Mouse (Mus musculus) ES-E14 (cell line): ENCODE measurements around the gene Ckap2l. TPM values are rescaled to one million over a fixed set of nuclear protein-coding genes. Genes with fewer than 3 reads are reported as not detected.
A peak's percentile ranks its signal among the peaks of the same experiment; 100 is the strongest.

Experiments
- DNase-seq: peaks from one replicate; pipeline ENCODE4 v3.0.0-alpha.2; 2013; ENCODE audit warnings: low read depth, low spot score
- H3K27ac ChIP-seq: 2 replicates; pipeline ENCODE4 v1.5.1; 2012; ENCODE audit warnings: low read depth, mild to moderate bottlenecking, low read length, moderate library complexity, mixed read lengths; ENCODE audit not compliant: poor library complexity, insufficient read depth, severe bottlenecking
- H3K36me3 ChIP-seq: 2 replicates; pipeline ENCODE4 v1.6.1; 2012; ENCODE audit warnings: mild to moderate bottlenecking, low read length, moderate library complexity, mixed read lengths; ENCODE audit not compliant: control insufficient read depth, poor library complexity, insufficient read depth, severe bottlenecking
- H3K4me1 ChIP-seq, 2 experiments: fragments of 150-350 bp in 1 of 2; sonication (generic) in 1 of 2; 2 replicates each; pipeline ENCODE4 v1.6.1; 2012; ENCODE audit warnings: low read length in 2 of 2, mild to moderate bottlenecking in 1 of 2, mixed read lengths in 1 of 2; ENCODE audit not compliant: control insufficient read depth in 2 of 2, insufficient read depth in 2 of 2, poor library complexity in 1 of 2
- H3K4me3 ChIP-seq, 2 experiments: fragments of 150-350 bp in 1 of 2; sonication (generic) in 1 of 2; 2 replicates each; pipeline ENCODE4 v1.5.1; 2012; ENCODE audit warnings: low read length in 2 of 2, low read depth in 1 of 2, mild to moderate bottlenecking in 1 of 2, mixed read lengths in 1 of 2; ENCODE audit not compliant: insufficient read depth in 1 of 2, poor library complexity in 1 of 2, severe bottlenecking in 1 of 2
- H3K9ac ChIP-seq: 2 replicates; pipeline ENCODE4 v1.6.1; 2012; ENCODE audit warnings: low read depth, mild to moderate bottlenecking, low read length, mixed read lengths; ENCODE audit not compliant: poor library complexity, insufficient read depth, severe bottlenecking
- H3K9me3 ChIP-seq: fragments of 150-350 bp; sonication (generic); 2 replicates; pipeline ENCODE4 v1.6.1; 2012; ENCODE audit warnings: low read depth, mild to moderate bottlenecking, low read length; ENCODE audit not compliant: control insufficient read depth, insufficient read depth
- CHD2 ChIP-seq: IDR thresholded peaks from 2 replicates; pipeline ENCODE4 v1.6.1; 2014; ENCODE audit warnings: mild to moderate bottlenecking, low read depth, low read length, inconsistent platforms
- HCFC1 ChIP-seq: IDR thresholded peaks from 2 replicates; pipeline ENCODE4 v1.6.1; 2012; ENCODE audit warnings: low read length, inconsistent platforms, borderline replicate concordance; ENCODE audit not compliant: insufficient read depth
- MAFK ChIP-seq: IDR thresholded peaks from 2 replicates; pipeline ENCODE4 v1.6.1; 2014; ENCODE audit warnings: mild to moderate bottlenecking, low read depth, low read length, inconsistent platforms; ENCODE audit not compliant: insufficient read depth
- ZC3H11A ChIP-seq: IDR thresholded peaks from 2 replicates; pipeline ENCODE4 v1.6.1; 2012; ENCODE audit warnings: low read depth, mild to moderate bottlenecking, inconsistent platforms, low read length, borderline replicate concordance
- ZNF384 ChIP-seq: IDR thresholded peaks from 2 replicates; pipeline ENCODE4 v1.6.1; 2012; ENCODE audit warnings: low read depth, low read length, inconsistent platforms
- in situ Hi-C, 2 experiments: fragments of 600-800 bp; cut with MboI; formaldehyde crosslinking; loops; one replicate each; pipeline ENCODE4 v1.15.1; 2025; ENCODE audit warnings: low sequenced_read_pairs in 2 of 2, inconsistent platforms in 1 of 2; ENCODE audit not compliant: unreplicated experiment in 2 of 2
- total RNA-seq: library from RNA; depleted of rRNA; stranded (reverse); fragments of 300-350 nt; gene quantifications from 2 replicates; pipeline ENCODE4 v1.2.3, GENCODE M21; 2012

The Ckap2l gene
- total RNA-seq, 1 experiment = 15.8 TPM

DNA sequence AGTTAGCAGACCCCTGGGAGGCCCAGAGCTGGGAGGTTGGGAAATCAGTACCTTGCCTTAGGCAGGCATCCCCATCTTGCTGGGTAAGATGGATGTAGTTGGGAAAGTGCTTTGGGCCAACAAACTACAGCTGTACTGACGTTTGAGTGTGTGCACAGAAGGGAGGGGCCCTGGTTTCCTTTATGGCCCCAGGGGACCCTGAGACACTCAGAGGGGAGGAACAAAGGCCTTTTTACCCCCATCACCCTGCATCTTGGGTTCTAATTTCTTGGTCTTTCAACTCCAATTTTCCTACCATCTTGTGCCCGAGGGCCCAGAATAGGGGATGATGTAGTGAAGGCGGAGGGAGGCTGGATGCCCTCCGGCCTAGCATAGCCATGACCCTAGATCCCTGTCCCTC lies 41.0 kb downstream of the Ckap2l start:
- in situ Hi-C loops = loop anchor here in 1 of 2 experiments (10.0 kb wide), 1 partner anchor 81 kb away; no protein-coding TSS in a partner anchor
- TF ChIP-seq CHD2 = no peak
- Histone ChIP-seq H3K36me3 (no peaks in the 10 kb centered on the region), H3K4me3 (no peak overlapping the region), H3K9ac (no peak overlapping the region), H3K27ac (no peak overlapping the region), H3K9me3 (no peaks in the 10 kb centered on the region), H3K4me1 (peaks cover 0 to 27% of the 10 kb centered on the region in 2 experiments; a peak in 2 of 4 replicates)
- no peak for DNase-seq

DNA sequence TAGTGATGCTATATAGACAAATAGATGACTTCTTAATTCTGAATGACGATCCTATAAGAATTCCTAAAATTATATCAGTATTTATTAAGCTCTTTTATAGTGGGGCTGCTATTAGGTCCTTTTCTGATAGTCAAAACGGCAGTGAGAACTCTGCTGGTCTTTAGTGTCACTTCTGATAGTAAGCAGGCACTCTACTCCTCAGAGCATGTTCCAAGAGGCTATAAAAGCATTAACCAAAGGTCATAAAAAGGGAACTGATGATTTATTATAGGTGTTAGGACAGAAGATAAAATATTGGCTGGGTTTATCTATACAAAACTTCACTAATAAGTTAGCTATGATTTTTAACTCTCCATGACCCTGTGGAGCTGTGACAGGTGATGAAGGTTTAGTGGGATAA lies 42.9 kb downstream of the Ckap2l start:
- no peak overlapping the region for H3K27ac ChIP-seq
- TF ChIP-seq HCFC1 (no peak), MAFK (no peak), ZNF384 (no peak), ZC3H11A (no peak), CHD2 (no peak)
- in situ Hi-C loops = loop anchor here in 1 of 2 experiments (10.0 kb wide), 1 partner anchor 79 kb away; no protein-coding TSS in a partner anchor
- H3K4me1 ChIP-seq = peaks cover 0 to 28% of the 10 kb centered on the region in 2 experiments; a peak in 2 of 4 replicates
- H3K9ac ChIP-seq = no peak overlapping the region
- no peaks in the 10 kb centered on the region for H3K36me3 ChIP-seq
- no peaks in the 10 kb centered on the region for H3K9me3 ChIP-seq
- no peak for DNase-seq
- H3K4me3 ChIP-seq = no peak overlapping the region

DNA sequence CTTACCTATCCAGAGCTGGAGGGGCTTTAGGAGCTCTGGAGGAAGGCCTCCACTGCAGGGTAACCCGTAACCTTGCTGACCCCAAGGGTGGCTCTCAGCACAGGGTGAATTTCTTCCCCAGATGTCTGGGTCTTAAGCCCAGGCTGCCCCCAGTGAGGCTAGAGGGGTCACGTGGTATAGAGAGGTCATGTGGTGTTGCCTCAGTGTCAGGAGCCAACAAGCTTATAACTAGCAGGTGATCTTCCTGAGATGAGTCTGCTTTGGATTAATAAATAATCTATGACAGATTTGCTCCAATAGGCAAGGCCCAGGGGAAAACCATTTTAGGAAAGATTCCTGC lies 43.4 kb downstream of the Ckap2l start:
- DNase-seq = no peak
- peaks cover 0 to 27% of the 10 kb centered on the region in 2 experiments; a peak in 2 of 4 replicates for H3K4me1 ChIP-seq
- no peaks in the 10 kb centered on the region for H3K36me3 ChIP-seq
- in situ Hi-C loops = loop anchor here in 1 of 2 experiments (10.0 kb wide), 1 partner anchor 79 kb away; no protein-coding TSS in a partner anchor
- peak overlapping the region; percentile 43; a peak in 3 of 4 replicates for H3K4me3 ChIP-seq
- H3K9ac ChIP-seq = peak overlapping the region; percentile 59; the same call in 1 of the 2 replicates
- H3K27ac ChIP-seq = no peak overlapping the region; the same call in 1 of the 2 replicates
- no peaks in the 10 kb centered on the region for H3K9me3 ChIP-seq
- TF ChIP-seq MAFK (no peak), ZNF384 (no peak), CHD2 (no peak), HCFC1 (no peak), ZC3H11A (no peak)

DNA sequence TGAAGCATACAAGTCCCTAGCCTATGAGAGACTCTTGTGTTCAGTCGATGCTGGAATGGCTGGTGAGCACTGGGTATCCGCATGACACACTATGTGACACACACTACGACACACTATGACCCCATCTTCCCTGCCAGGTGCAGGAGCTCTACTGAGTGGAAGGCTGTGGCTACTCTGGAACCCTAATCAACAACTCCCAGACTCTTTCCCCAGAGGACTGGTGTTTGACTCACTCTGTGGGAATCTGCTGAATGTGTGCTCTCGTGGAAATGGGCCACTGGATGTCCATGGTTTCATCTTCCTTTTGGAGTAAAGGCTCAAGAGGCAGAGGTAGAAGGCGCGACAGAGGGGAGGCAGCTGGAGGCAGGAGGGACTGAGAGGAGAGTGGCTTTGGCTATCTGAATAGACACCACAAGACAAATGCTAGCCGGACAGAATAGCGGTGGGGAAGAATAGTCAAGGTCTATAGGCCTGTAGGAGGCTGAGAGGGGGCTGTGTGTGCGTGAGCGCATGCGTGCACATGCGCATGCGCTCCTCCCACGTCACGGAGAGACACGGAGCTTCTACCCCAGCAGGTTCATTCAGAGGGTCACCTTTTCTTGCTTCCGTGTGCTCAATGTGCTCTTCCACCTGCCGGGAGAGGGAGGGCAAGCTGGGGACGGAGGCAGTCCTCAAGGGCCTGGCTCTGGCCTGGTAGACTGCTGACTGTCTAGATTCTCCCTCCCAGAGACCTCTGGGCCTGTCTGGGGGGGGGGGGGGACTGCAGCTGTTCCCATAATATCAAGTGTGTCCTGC lies 44.0 kb downstream of the Ckap2l start:
- no peaks in the 10 kb centered on the region for H3K9me3 ChIP-seq
- in situ Hi-C loops = loop anchor here in 1 of 2 experiments (10.0 kb wide), 1 partner anchor 78 kb away; no protein-coding TSS in a partner anchor
- no peak for DNase-seq
- H3K27ac ChIP-seq = no peak overlapping the region; the same call in 1 of the 2 replicates
- peaks cover 0 to 22% of the 10 kb centered on the region in 2 experiments; a peak in 2 of 4 replicates for H3K4me1 ChIP-seq
- peak overlapping the region; percentile 59; the same call in 1 of the 2 replicates for H3K9ac ChIP-seq
- peak overlapping the region; percentile 43 for H3K4me3 ChIP-seq
- TF ChIP-seq HCFC1 = no peak
- TF ChIP-seq ZC3H11A = no peak
- no peak for TF ChIP-seq MAFK
- no peak for TF ChIP-seq CHD2
- TF ChIP-seq ZNF384 = no peak
- H3K36me3 ChIP-seq = no peaks in the 10 kb centered on the region

DNA sequence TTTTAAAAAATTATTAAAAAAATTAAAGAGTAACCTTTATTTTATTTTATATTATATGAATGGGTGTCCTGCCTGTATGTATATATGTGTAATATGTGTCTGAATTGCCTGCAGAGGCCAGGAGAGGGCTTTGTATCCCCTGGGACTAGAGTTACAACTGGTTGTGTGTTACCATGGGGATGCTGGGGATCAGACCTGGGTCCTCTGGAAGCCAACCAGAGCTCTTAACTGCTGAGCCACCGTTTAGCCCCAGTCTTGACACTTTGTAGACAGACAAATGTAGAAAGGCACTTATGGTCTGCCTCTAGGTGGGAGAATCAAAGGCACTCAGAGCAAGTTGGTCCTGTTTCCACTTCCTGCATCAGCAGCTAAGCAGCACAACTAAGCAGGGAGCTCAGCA lies 47.7 kb downstream of the Ckap2l start:
- no peak overlapping the region for H3K27ac ChIP-seq
- no peak overlapping the region for H3K4me3 ChIP-seq
- DNase-seq = no peak
- in situ Hi-C loops = no loop called here
- peaks cover 2 to 39% of the 10 kb centered on the region in 2 experiments; a peak in 3 of 4 replicates for H3K4me1 ChIP-seq
- H3K36me3 ChIP-seq = no peaks in the 10 kb centered on the region
- TF ChIP-seq ZNF384 (no peak), ZC3H11A (no peak), MAFK (no peak), CHD2 (no peak), HCFC1 (no peak)
- no peak overlapping the region for H3K9ac ChIP-seq
- H3K9me3 ChIP-seq = no peaks in the 10 kb centered on the region
